Mouse (Mus musculus): ENCODE measurements around the gene Ly6g6d. TPM values are rescaled to one million over a fixed set of nuclear protein-coding genes. Genes with fewer than 3 reads are reported as not detected.
A peak's percentile ranks its signal among the peaks of the same experiment; 100 is the strongest.

The Ly6g6d gene
- polyA plus RNA-seq, 1 experiment from 2014 or later: 1.7 TPM

- no peaks in the 10 kb centered on the region for H3K9me3 ChIP-seq
- no peak for ATAC-seq (ENCODE audit: low FRiP score, low read depth)
- H3K27me3 ChIP-seq: peaks cover 11% of the 10 kb centered on the region
- H3K4me2 ChIP-seq (replicated peaks): no peak overlapping the region
- WGBS: 74% methylated on average over 9 of the region's 9 CpGs
- no peak overlapping the region for H3K9ac ChIP-seq (replicated peaks)
- no peak overlapping the region for H3K27ac ChIP-seq (replicated peaks)
- no peak overlapping the region for H3K4me3 ChIP-seq
- peaks cover 18% of the 10 kb centered on the region for H3K4me1 ChIP-seq
- no peaks in the 10 kb centered on the region for H3K36me3 ChIP-seq
These were observed 1.9 kb upstream of the Ly6g6d start for GRCm38 (mm10) chr17:35079778-35080177.

GRCm38 (mm10) chr17:35077285-35077684 lies 580 bp downstream of the Ly6g6d start:
- H3K9ac ChIP-seq (replicated peaks): 0 out of 2 replicates have a peak overlapping the region, but pooled peaks have one; percentile 25
- no peaks in the 10 kb centered on the region for H3K36me3 ChIP-seq
- no peaks in the 10 kb centered on the region for H3K9me3 ChIP-seq
- H3K4me1 ChIP-seq: peaks cover 18% of the 10 kb centered on the region
- ATAC-seq (ENCODE audit: low FRiP score, low read depth): no peak
- H3K4me2 ChIP-seq (replicated peaks): peak overlapping the region; percentile 42
- WGBS: 49% methylated on average over 2 of the region's 2 CpGs
- no peak overlapping the region for H3K27ac ChIP-seq (replicated peaks)
- peaks cover 11% of the 10 kb centered on the region for H3K27me3 ChIP-seq
- 0 out of 2 replicates have a peak overlapping the region, but pooled peaks have one; percentile 17 for H3K4me3 ChIP-seq

- Histone ChIP-seq H3K4me1 (peaks cover 18% of the 10 kb centered on the region), H3K36me3 (no peaks in the 10 kb centered on the region), H3K9me3 (no peaks in the 10 kb centered on the region), H3K4me3 (peak within 1 kb of the TSS; percentile 17), H3K4me2 (replicated peaks) (peak within 1 kb of the TSS; percentile 42), H3K27me3 (peaks cover 11% of the 10 kb centered on the region), H3K9ac (replicated peaks) (0 out of 2 replicates have a peak within 1 kb of the TSS, but pooled peaks have one; percentile 25), H3K27ac (replicated peaks) (no peak within 1 kb of the TSS; the same call in 1 of the 2 replicates)
- WGBS: 26% methylated on average over 10 of the region's 10 CpGs
- ATAC-seq (ENCODE audit: low FRiP score, low read depth): no peak
These were observed 1.2 kb downstream of the Ly6g6d start, which contains the start of gene Ly6g6e for GRCm38 (mm10) chr17:35076507-35077176. Gene Ly6g6e, plus strand, starts transcription at chr17:35076902.

- Histone ChIP-seq H3K4me1 (peaks cover 18% of the 10 kb centered on the region), H3K36me3 (no peaks in the 10 kb centered on the region), H3K4me3 (no peak overlapping the region), H3K27me3 (peaks cover 7% of the 10 kb centered on the region; the same call in 1 of the 2 replicates), H3K9ac (replicated peaks) (no peak overlapping the region), H3K27ac (replicated peaks) (no peak overlapping the region), H3K9me3 (no peaks in the 10 kb centered on the region), H3K4me2 (replicated peaks) (no peak overlapping the region)
- no peak for ATAC-seq (ENCODE audit: low FRiP score, low read depth)
- WGBS: 55% methylated on average over 17 of the region's 17 CpGs
These were observed 3.8 kb downstream of the Ly6g6d start for GRCm38 (mm10) chr17:35074097-35074496.

GRCm38 (mm10) chr17:35071454-35071853 lies 6.4 kb downstream of the Ly6g6d start:
- peaks cover 12% of the 10 kb centered on the region for H3K27me3 ChIP-seq
- no peak overlapping the region for H3K27ac ChIP-seq (replicated peaks)
- 84% methylated on average over 9 of the region's 9 CpGs for WGBS
- H3K9me3 ChIP-seq: no peaks in the 10 kb centered on the region
- H3K4me2 ChIP-seq (replicated peaks): no peak overlapping the region
- peaks cover 2% of the 10 kb centered on the region for H3K4me1 ChIP-seq
- H3K9ac ChIP-seq (replicated peaks): no peak overlapping the region
- H3K4me3 ChIP-seq: no peak overlapping the region
- ATAC-seq (ENCODE audit: low FRiP score, low read depth): no peak
- no peaks in the 10 kb centered on the region for H3K36me3 ChIP-seq

GRCm38 (mm10) chr17:35070556-35071229 lies 7.2 kb downstream of the Ly6g6d start:
- 67% methylated on average over 6 of the region's 6 CpGs for WGBS
- no peak overlapping the region for H3K27ac ChIP-seq (replicated peaks)
- H3K9ac ChIP-seq (replicated peaks): no peak overlapping the region
- peaks cover 4% of the 10 kb centered on the region for H3K4me1 ChIP-seq
- peaks cover 19% of the 10 kb centered on the region for H3K27me3 ChIP-seq
- H3K36me3 ChIP-seq: no peaks in the 10 kb centered on the region
- no peak for ATAC-seq (ENCODE audit: low FRiP score, low read depth)
- no peaks in the 10 kb centered on the region for H3K9me3 ChIP-seq
- H3K4me3 ChIP-seq: no peak overlapping the region
- no peak overlapping the region for H3K4me2 ChIP-seq (replicated peaks)

- 85% methylated on average over 17 of the region's 17 CpGs for WGBS
- H3K27me3 ChIP-seq: peaks cover 43% of the 10 kb centered on the region
These were observed 9.5 kb downstream of the Ly6g6d start for GRCm38 (mm10) chr17:35068213-35068914.

GRCm38 (mm10) chr17:35066084-35066483 lies 11.8 kb downstream of the Ly6g6d start, which contains the start of gene Mpig6b:
Gene Mpig6b, minus strand, starts transcription at chr17:35066184.
- peak within 1 kb of the TSS; percentile 55 for H3K4me2 ChIP-seq (replicated peaks)
- H3K4me1 ChIP-seq: peaks cover 27% of the 10 kb centered on the region
- peak within 1 kb of the TSS; percentile 44; the same call in 1 of the 2 replicates for H3K9ac ChIP-seq (replicated peaks)
- 45% methylated on average over 10 of the region's 10 CpGs for WGBS
- H3K4me3 ChIP-seq: peak within 1 kb of the TSS; percentile 31
- peaks cover 48% of the 10 kb centered on the region for H3K27me3 ChIP-seq
- no peaks in the 10 kb centered on the region for H3K9me3 ChIP-seq
- no peak within 1 kb of the TSS for H3K27ac ChIP-seq (replicated peaks)
- peaks cover 22% of the 10 kb centered on the region for H3K36me3 ChIP-seq
- no peak for ATAC-seq (ENCODE audit: low FRiP score, low read depth)

More at GRCm38 (mm10) chr17:35068213-35068914, 9.5 kb downstream of the Ly6g6d start:
- Histone ChIP-seq H3K9me3 (no peaks in the 10 kb centered on the region), H3K9ac (replicated peaks) (no peak overlapping the region), H3K4me1 (peaks cover 21% of the 10 kb centered on the region), H3K36me3 (0 out of 2 replicates have a peak, but pooled peaks cover 2% of the 10 kb centered on the region), H3K4me2 (replicated peaks) (no peak overlapping the region), H3K27ac (replicated peaks) (no peak overlapping the region), H3K4me3 (no peak overlapping the region)
- no peak for ATAC-seq (ENCODE audit: low FRiP score, low read depth)

GRCm38 (mm10) chr17:35064951-35065947 lies 12.6 kb downstream of the Ly6g6d start, which contains the start of gene Ly6g6c:
Gene Ly6g6c, plus strand, starts transcription at chr17:35065388.
- peaks cover 36% of the 10 kb centered on the region for H3K4me1 ChIP-seq
- no peak for ATAC-seq (ENCODE audit: low FRiP score, low read depth)
- H3K4me2 ChIP-seq (replicated peaks): peak within 1 kb of the TSS; percentile 55
- peak within 1 kb of the TSS; percentile 31 for H3K4me3 ChIP-seq
- H3K9ac ChIP-seq (replicated peaks): peak within 1 kb of the TSS; percentile 47
- H3K36me3 ChIP-seq: peaks cover 30% of the 10 kb centered on the region
- WGBS: under 1% methylated on average over 48 of the region's 48 CpGs
- no peaks in the 10 kb centered on the region for H3K9me3 ChIP-seq
- peaks cover 48% of the 10 kb centered on the region for H3K27me3 ChIP-seq
- H3K27ac ChIP-seq (replicated peaks): peak within 1 kb of the TSS; percentile 22; the same call in 1 of the 2 replicates

GRCm38 (mm10) chr17:35064378-35064877 lies 13.4 kb downstream of the Ly6g6d start:
- peak overlapping the region; percentile 55 for H3K4me2 ChIP-seq (replicated peaks)
- H3K4me3 ChIP-seq: no peak overlapping the region
- no peak for ATAC-seq (ENCODE audit: low FRiP score, low read depth)
- H3K9me3 ChIP-seq: no peaks in the 10 kb centered on the region
- H3K36me3 ChIP-seq: peaks cover 32% of the 10 kb centered on the region
- peak overlapping the region; percentile 22; the same call in 1 of the 2 replicates for H3K27ac ChIP-seq (replicated peaks)
- H3K27me3 ChIP-seq: peaks cover 48% of the 10 kb centered on the region
- WGBS: 38% methylated on average over 10 of the region's 10 CpGs
- H3K9ac ChIP-seq (replicated peaks): peak overlapping the region; percentile 47
- H3K4me1 ChIP-seq: peaks cover 41% of the 10 kb centered on the region
